In genomic region chr6:41604401-41605050, GRCm38 (mm10) we compare ENCODE assay signal across 8 mouse cellular contexts. TPM values are rescaled to one million over a fixed set of nuclear protein-coding genes. Genes with fewer than 3 reads are reported as not detected.
A peak's percentile ranks its signal among the peaks of the same experiment; 100 is the strongest.
DNase-seq lines count a peak whose midpoint lies in the region; ATAC-seq and TF ChIP-seq lines count a peak whose summit lies in the region.

No protein-coding gene starts in this region.

- H3K27me3 ChIP-seq in forebrain, embryonic 10.5 days (ENCODE audit: poor library complexity, severe bottlenecking), result peaks cover 14% of the 10 kb centered on the region
- H3K27me3 ChIP-seq in liver, embryonic 11.5 days (replicated peaks; ENCODE audit: control insufficient read depth, insufficient read depth, low read length), result peaks cover 3% of the 10 kb centered on the region
- no peaks in the 10 kb centered on the region for H3K27me3 ChIP-seq in myocyte (ENCODE audit: control insufficient read depth, insufficient read depth, insufficient read length)
- no peaks in the 10 kb centered on the region for H3K27me3 ChIP-seq in thymus, adult 2 months (ENCODE audit: control insufficient read depth, insufficient read depth, low read length)

- H3K36me3 ChIP-seq in forebrain, embryonic 10.5 days (replicated peaks), result no peaks in the 10 kb centered on the region
- H3K36me3 ChIP-seq in liver, embryonic 11.5 days (ENCODE audit: control insufficient read depth, insufficient read depth, low read length), result no peaks in the 10 kb centered on the region
- H3K36me3 ChIP-seq in myocyte (ENCODE audit: control insufficient read depth, insufficient read depth), result no peaks in the 10 kb centered on the region
- no peaks in the 10 kb centered on the region for H3K36me3 ChIP-seq in thymus, adult 2 months (ENCODE audit: control insufficient read depth, insufficient read depth, low read length)

- peak overlapping the region; percentile 90 for H3K27ac ChIP-seq in forebrain, embryonic 10.5 days
- H3K27ac ChIP-seq in liver, embryonic 11.5 days (ENCODE audit: low read depth, low read length), result no peak overlapping the region
- H3K27ac ChIP-seq in thymus, adult 2 months (ENCODE audit: control insufficient read depth, insufficient read depth, low read length), result peak overlapping the region; percentile 92

- H3K4me3 ChIP-seq in forebrain, embryonic 10.5 days, result peak overlapping the region; percentile 69
- peak overlapping the region; percentile 74 for H3K4me3 ChIP-seq in liver, embryonic 11.5 days (ENCODE audit: low read depth, low read length)
- peak overlapping the region; percentile 47 for H3K4me3 ChIP-seq in myocyte
- peak overlapping the region; percentile 94 for H3K4me3 ChIP-seq in thymus, adult 2 months (ENCODE audit: control insufficient read depth, insufficient read depth, low read length)

- TF ChIP-seq CTCF in thymus, adult 2 months (IDR thresholded peaks at IDR 0.05; ENCODE audit: borderline replicate concordance, control insufficient read depth, extremely low read depth, insufficient read depth, low read length, poor library complexity), result peak; percentile 71; the same call in 1 of the 2 replicates

- WGBS in forebrain, embryonic 10.5 days, result under 1% methylated on average over 23 of the region's 23 CpGs
- WGBS in liver, embryonic 11.5 days, result under 1% methylated on average over 23 of the region's 23 CpGs
- under 1% methylated on average over 23 of the region's 23 CpGs for WGBS in thymus, adult 2 months

- H3K9me3 ChIP-seq in forebrain, embryonic 10.5 days, result no peaks in the 10 kb centered on the region
- H3K9me3 ChIP-seq in liver, embryonic 11.5 days (ENCODE audit: control insufficient read depth, low read length), result no peaks in the 10 kb centered on the region

- peak overlapping the region; percentile 79 for H3K4me2 ChIP-seq in liver, embryonic 11.5 days
- H3K4me2 ChIP-seq in myocyte (ENCODE audit: low read depth), result peak overlapping the region; percentile 86

- H3ac ChIP-seq in myocyte (ENCODE audit: control insufficient read depth, insufficient read length), result peak overlapping the region; percentile 93

- H3K9ac ChIP-seq in liver, embryonic 11.5 days (ENCODE audit: low read depth, low read length), result peak overlapping the region; percentile 66

- H3K79me2 ChIP-seq in myocyte (ENCODE audit: control insufficient read depth, insufficient read depth), result no peaks in the 10 kb centered on the region

- no peak for TF ChIP-seq POLR2A in myocyte (IDR thresholded peaks at IDR 0.05; ENCODE audit: insufficient read length, low read depth)
- 0 out of 2 replicates have a peak, but pooled peaks have one; percentile 26 for TF ChIP-seq POLR2A in thymus, adult 2 months (IDR thresholded peaks at IDR 0.05; ENCODE audit: control insufficient read depth, extremely low read depth, insufficient read depth, low read length, poor library complexity)

- peaks cover 20% of the 10 kb centered on the region for H3K4me1 ChIP-seq in forebrain, embryonic 10.5 days
- no peaks in the 10 kb centered on the region for H3K4me1 ChIP-seq in liver, embryonic 11.5 days (replicated peaks; ENCODE audit: control insufficient read depth, insufficient read depth, low read length)
- H3K4me1 ChIP-seq in thymus, adult 2 months (replicated peaks; ENCODE audit: control insufficient read depth, insufficient read depth, low read length), result peaks cover 24% of the 10 kb centered on the region

- DNase-seq in frontal cortex, postnatal 10 days (ENCODE audit: low spot score in 2 of 2), result no peak
- DNase-seq in T-cell, adult 2 months (ENCODE audit: low spot score), result peak; percentile 70
- peak; percentile 69 for DNase-seq in forebrain, embryonic 10.5 days (ENCODE audit: extremely low spot score, low spot score)
- peak; percentile 82 for DNase-seq in induced T-regulatory cell, adult 2 months (ENCODE audit: low read depth)
- DNase-seq in liver, embryonic 11.5 days (ENCODE audit: low spot score), result peak; percentile 74
- peak; percentile 85 for DNase-seq in thymus, adult 2 months

- ATAC-seq in frontal cortex, adult (ENCODE audit: low TSS enrichment), result peak; percentile 33
- ATAC-seq in liver, embryonic 11.5 days (replicated peaks; ENCODE audit: low FRiP score), result peak; percentile 53

TF ChIP-seq in myocyte, 11 proteins besides CTCF, POLR2A, EP300 and RAD21:
- no peak for TF ChIP-seq CEBPB (IDR thresholded peaks at IDR 0.05; ENCODE audit: insufficient read depth, poor library complexity, severe bottlenecking)
- TF ChIP-seq TCF12 (IDR thresholded peaks at IDR 0.05; ENCODE audit: insufficient read depth, poor library complexity, severe bottlenecking), result no peak
- TF ChIP-seq POLR2AphosphoS2 (IDR thresholded peaks at IDR 0.05; ENCODE audit: insufficient read length, low read depth), result no peak
- no peak for TF ChIP-seq TCF3 (IDR thresholded peaks at IDR 0.05; ENCODE audit: insufficient read length, low read depth)
- TF ChIP-seq MYOG (IDR thresholded peaks at IDR 0.05; ENCODE audit: control insufficient read depth in 1 of 3, insufficient read depth in 1 of 3, insufficient read length in 2 of 3, low read depth in 2 of 3), result no peak
- no peak for TF ChIP-seq E2F4 (IDR thresholded peaks at IDR 0.05; ENCODE audit: insufficient read depth)
- no peak for TF ChIP-seq MYOD1 (IDR thresholded peaks at IDR 0.05; ENCODE audit: control insufficient read depth in 1 of 3, insufficient read length in 2 of 3, low read depth in 2 of 3)
- no peak for TF ChIP-seq SRF (IDR thresholded peaks at IDR 0.05; ENCODE audit: control insufficient read depth, insufficient read length, low read depth)
- no peak for TF ChIP-seq USF1 (IDR thresholded peaks at IDR 0.05; ENCODE audit: low read depth)
- no peak for TF ChIP-seq MAX (IDR thresholded peaks at IDR 0.05; ENCODE audit: low read depth)
- no peak for TF ChIP-seq REST (IDR thresholded peaks at IDR 0.05; ENCODE audit: insufficient read depth, insufficient read length)
TF ChIP-seq in myocyte: peak in this region for 0.

RNA-seq across cellular contexts. Expression of gene Ephb6, which starts 0.8 kb away (rescaled TPM):
- polyA plus RNA-seq in forebrain, embryonic 10.5 days (2016; fragmentation: Nextera tagmentation; extraction: Ambion mirVana), result 14.6 and 16.6 TPM in 2 replicates
- 5.7 and 6.3 TPM in 2 replicates for polyA plus RNA-seq in liver, embryonic 11.5 days (2014; fragmentation: Nextera tagmentation; extraction: Ambion mirVana)
- polyA plus RNA-seq in myocyte (2012; fragmentation: generic; extraction: Trizol), result 49.6 TPM
- 277 and 293 TPM in 2 replicates for polyA plus RNA-seq in thymus, adult 2 months (2012; rRNA removed)

RNA-seq across cellular contexts. Expression of gene Trpv6, which starts 31.7 kb away (rescaled TPM):
- 0.16 and 0.25 TPM in 2 replicates for polyA plus RNA-seq in forebrain, embryonic 10.5 days (2016; fragmentation: Nextera tagmentation; extraction: Ambion mirVana)
- 0.07 and 0.27 TPM in 2 replicates for polyA plus RNA-seq in liver, embryonic 11.5 days (2014; fragmentation: Nextera tagmentation; extraction: Ambion mirVana)
- polyA plus RNA-seq in myocyte (2012; fragmentation: generic; extraction: Trizol), result 0.25 TPM
- 0.05 TPM in 2 replicates for polyA plus RNA-seq in thymus, adult 2 months (2012; rRNA removed)

Comparison
In these comparisons a context has a peak if more than half of its experiments do, and no peak if none do; other contexts are left out.
1. DNase-seq: peak in T-cell, adult 2 months (single experiment), forebrain, embryonic 10.5 days (single experiment), induced T-regulatory cell, adult 2 months (single experiment), liver, embryonic 11.5 days (single experiment) and thymus, adult 2 months (single experiment); none in frontal cortex, postnatal 10 days (0 of 2).
2. Peak in every context shown above with its lines, with median percentiles within 50 percentile points of each other: H3K4me3 ChIP-seq.